In the genomic region with DNA sequence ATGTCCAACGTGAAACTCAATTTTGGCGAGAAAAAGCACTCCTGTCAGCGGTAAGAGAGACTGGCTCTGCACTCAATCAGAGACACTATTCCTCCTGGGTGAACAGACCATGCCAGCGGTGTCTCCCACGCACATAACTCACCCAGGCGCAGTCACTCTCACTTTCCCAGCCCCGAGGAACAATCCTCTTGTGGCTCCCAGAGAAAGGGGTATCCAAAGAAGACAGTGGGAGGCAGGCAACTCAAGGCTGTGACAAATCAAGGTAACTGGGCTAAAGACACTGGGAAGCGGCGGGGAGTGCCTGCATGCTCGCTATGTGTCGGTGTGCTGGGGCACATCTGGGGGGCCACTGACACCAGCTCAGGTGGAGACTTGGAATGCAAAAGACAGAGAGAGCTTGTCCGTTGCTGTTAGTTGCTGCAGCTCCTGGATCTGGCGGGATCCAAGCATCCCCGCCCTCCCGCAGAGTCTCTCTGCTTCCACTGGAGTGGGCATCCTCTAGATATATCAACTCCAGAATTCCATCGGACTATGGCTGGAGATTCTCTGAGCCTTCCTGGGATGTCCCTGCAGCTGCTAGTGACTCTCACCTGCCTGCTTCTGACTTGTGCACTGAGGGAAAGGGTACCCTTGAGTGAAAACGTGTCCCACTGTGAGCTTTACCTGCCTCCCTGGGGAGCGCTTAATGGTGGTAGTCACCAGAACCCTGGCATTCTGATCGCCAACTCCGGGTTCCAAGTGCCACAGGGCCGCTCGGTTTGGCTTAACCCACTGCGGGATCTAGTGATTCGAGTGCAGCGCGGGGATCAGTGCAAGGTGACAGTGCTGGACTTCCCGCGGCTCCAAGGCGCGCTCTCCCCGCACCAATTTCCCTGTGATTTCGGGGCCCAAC, we compare ENCODE assay signal across 8 mouse cellular contexts. TPM values are rescaled to one million over a fixed set of nuclear protein-coding genes. Genes with fewer than 3 reads are reported as not detected.
DNase-seq lines count a peak whose midpoint lies in the region; ATAC-seq lines count a peak whose summit lies in the region.

A gene (plus strand): TSS at position 532 of the 892 bp plus-strand sequence.

- no peaks in the 10 kb centered on the region for H3K9me3 ChIP-seq in limb, embryonic 15.5 days

- no peak within 1 kb of the TSS for H3K27ac ChIP-seq in limb, embryonic 15.5 days

- H3K4me3 ChIP-seq in limb, embryonic 15.5 days, result peak within 1 kb of the TSS; percentile 7

- no peak for ATAC-seq in limb, embryonic 15.5 days (ENCODE audit: insufficient number of reproducible peaks, low FRiP score, low TSS enrichment, low read depth)

- no peaks in the 10 kb centered on the region for H3K36me3 ChIP-seq in limb, embryonic 15.5 days

- H3K27me3 ChIP-seq in limb, embryonic 15.5 days, result peaks cover 25% of the 10 kb centered on the region

- WGBS in limb, embryonic 15.5 days, result 3% methylated on average over 32 of the region's 32 CpGs

- peak; percentile 6 for DNase-seq in adrenal gland, postnatal 14 days
- no peak for DNase-seq in adrenal gland, postnatal 4 days (ENCODE audit: low spot score in 2 of 2)
- DNase-seq in right cerebral cortex, postnatal 25 days, result peak; percentile 10
- DNase-seq in right cerebral cortex, adult 18-20 months, result no peak
- DNase-seq in thymus, postnatal 36 days, result no peak
- no peak for DNase-seq in thymus, postnatal 14 days
- no peak for DNase-seq in layer of hippocampus, adult 8-10 months (ENCODE audit: low spot score in 2 of 2)

- H3K9ac ChIP-seq in limb, embryonic 15.5 days, result no peak within 1 kb of the TSS; the same call in 1 of the 2 replicates

- H3K4me1 ChIP-seq in limb, embryonic 15.5 days, result peaks cover 11% of the 10 kb centered on the region

- peak within 1 kb of the TSS; percentile 33 for H3K4me2 ChIP-seq in limb, embryonic 15.5 days

RNA-seq across cellular contexts. Expression of the gene that starts here (rescaled TPM):
- total RNA-seq in adrenal gland, postnatal 14 days (2021), result not detected in 2 replicates
- total RNA-seq in adrenal gland, postnatal 4 days (2021), result under 1 TPM in 1 of 2 experiments, not detected in 1; 0.14 TPM
- 0.05 TPM in 1 of 2 replicates, not detected in the other for polyA plus RNA-seq in limb, embryonic 15.5 days (2015; fragmentation: Nextera tagmentation; extraction: Ambion mirVana)
- 1 to 10 TPM; 2.0 to 2.4 (median 2.2) TPM for total RNA-seq in layer of hippocampus, adult 8-10 months (2022)

Comparison
In these comparisons a context has a peak if more than half of its experiments do, and no peak if none do; other contexts are left out.
1. Peak in DNase-seq in adrenal gland, postnatal 14 days; RNA of the gene not detected or under 1 TPM.